Comparison of ENCODE assay signal across 15 mouse cellular contexts in the genomic region with DNA sequence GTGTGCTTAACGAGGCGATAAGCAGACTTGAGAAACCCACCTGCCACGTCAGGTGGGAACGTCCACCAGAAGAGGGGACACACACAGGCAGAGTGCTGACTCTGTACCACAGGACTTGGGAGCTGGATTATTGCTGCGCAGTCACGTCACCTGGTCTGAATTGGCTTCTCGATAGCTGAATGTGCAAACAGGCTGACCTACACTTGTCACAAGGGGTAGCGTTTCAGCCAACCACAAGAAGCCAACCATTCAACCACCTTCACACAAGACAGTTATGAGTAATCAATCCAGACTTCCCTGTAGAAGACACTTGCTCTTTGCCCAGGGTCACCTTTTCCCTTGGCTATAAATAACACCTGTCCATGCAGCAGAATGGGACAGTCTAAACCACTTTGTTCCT. TPM values are rescaled to one million over a fixed set of nuclear protein-coding genes. Genes with fewer than 3 reads are reported as not detected.
DNase-seq lines count a peak whose midpoint lies in the region; ATAC-seq lines count a peak whose summit lies in the region.
"Had no signal": no experiment of that assay in that cellular context is flagged by ENCODE, and none has a peak within 500 bp of the region (broad histone marks: within the 10 kb centered on the region; RNA-seq: fewer than 3 reads in every experiment).

No protein-coding gene starts in this region.

- ATAC-seq in megakaryocyte, adult 5-6 weeks (ENCODE audit: poor library complexity, severe bottlenecking) = no peak
- peak; percentile 19; the same call in 1 of the 2 replicates for ATAC-seq in kidney, embryonic 16.5 days (ENCODE audit: low FRiP score, low TSS enrichment)
- ATAC-seq: forebrain, embryonic 15.5 days had no signal

- H3K4me1 ChIP-seq in megakaryocyte, embryonic 14.5 days = no peaks in the 10 kb centered on the region
- H3K4me1 ChIP-seq in kidney, embryonic 16.5 days (ENCODE audit: insufficient read depth, low read length) = 0 out of 2 replicates have a peak, but pooled peaks cover 6% of the 10 kb centered on the region
- H3K4me1 ChIP-seq: embryonic facial prominence, embryonic 12.5 days; forebrain, embryonic 15.5 days; hindbrain, embryonic 10.5 days; limb, embryonic 13.5 days had no signal

- DNase-seq in gastrocnemius, adult 18-20 months (ENCODE audit: low spot score) = peak; percentile 41
- DNase-seq in gastrocnemius, postnatal 4 days (ENCODE audit: low spot score in 2 of 2) = no peak
- DNase-seq in urinary bladder, postnatal 36 days (ENCODE audit: low spot score in 2 of 2) = no peak
- DNase-seq in urinary bladder, adult 18-20 months (ENCODE audit: low spot score in 2 of 2) = no peak
- DNase-seq in testis, postnatal 14 days (ENCODE audit: low spot score) = no peak
- DNase-seq: cerebellum, adult 9-10 months; layer of hippocampus, adult 9-11 months; retina, postnatal 1 day had no signal

- H3K4me2 ChIP-seq in kidney, embryonic 16.5 days (replicated peaks; ENCODE audit: low read depth, low read length) = no peak overlapping the region
- H3K4me2 ChIP-seq: embryonic facial prominence, embryonic 12.5 days; forebrain, embryonic 15.5 days; limb, embryonic 13.5 days had no signal

- H3K27me3 ChIP-seq in megakaryocyte, embryonic 14.5 days (replicated peaks) = no peaks in the 10 kb centered on the region
- no peaks in the 10 kb centered on the region for H3K27me3 ChIP-seq in kidney, embryonic 16.5 days (ENCODE audit: insufficient read depth, low read length)
- H3K27me3 ChIP-seq: embryonic facial prominence, embryonic 12.5 days; forebrain, embryonic 15.5 days; limb, embryonic 13.5 days had no signal

- H3K36me3 ChIP-seq in megakaryocyte, embryonic 14.5 days (replicated peaks; ENCODE audit: low read length) = no peaks in the 10 kb centered on the region
- H3K36me3 ChIP-seq in kidney, embryonic 16.5 days (ENCODE audit: insufficient read depth, low read length) = no peaks in the 10 kb centered on the region
- H3K36me3 ChIP-seq: embryonic facial prominence, embryonic 12.5 days; forebrain, embryonic 15.5 days; hindbrain, embryonic 10.5 days; limb, embryonic 13.5 days had no signal

- WGBS in kidney, embryonic 16.5 days = 62% methylated on average over 8 of the region's 8 CpGs

- H3K9me3 ChIP-seq in megakaryocyte, embryonic 14.5 days = peaks cover 15% of the 10 kb centered on the region
- H3K9me3 ChIP-seq in kidney, embryonic 16.5 days (ENCODE audit: low read length) = no peaks in the 10 kb centered on the region
- H3K9me3 ChIP-seq: embryonic facial prominence, embryonic 12.5 days; forebrain, embryonic 15.5 days; hindbrain, embryonic 10.5 days; limb, embryonic 13.5 days had no signal

- H3K27ac ChIP-seq in kidney, embryonic 16.5 days (ENCODE audit: low read length) = no peak overlapping the region
- H3K27ac ChIP-seq: embryonic facial prominence, embryonic 12.5 days; forebrain, embryonic 15.5 days; hindbrain, embryonic 10.5 days; limb, embryonic 13.5 days had no signal

- no peak overlapping the region for H3K9ac ChIP-seq in kidney, embryonic 16.5 days (replicated peaks; ENCODE audit: low read length)
- H3K9ac ChIP-seq: embryonic facial prominence, embryonic 12.5 days; forebrain, embryonic 15.5 days; limb, embryonic 13.5 days had no signal

- H3K4me3 ChIP-seq in megakaryocyte, embryonic 14.5 days (replicated peaks) = peak overlapping the region; percentile 0
- no peak overlapping the region for H3K4me3 ChIP-seq in kidney, embryonic 16.5 days (ENCODE audit: low read length)
- H3K4me3 ChIP-seq: embryonic facial prominence, embryonic 12.5 days; forebrain, embryonic 15.5 days; hindbrain, embryonic 10.5 days; limb, embryonic 13.5 days had no signal

RNA-seq across cellular contexts. Expression of gene Ccdc141, which starts 56.6 kb away (rescaled TPM):
- total RNA-seq in gastrocnemius, adult 18-20 months (2021) = 1 to 10 TPM; 4.2 to 5.1 TPM
- 100 to 1,000 TPM; 101 to 119 TPM for total RNA-seq in gastrocnemius, postnatal 4 days (2021)
- 0.19 TPM in 1 of 2 replicates, not detected in the other for polyA plus RNA-seq in megakaryocyte, embryonic 14.5 days (2012; ENCODE audit: insufficient read depth, low replicate concordance)
- 0.07 TPM in 1 of 2 replicates, not detected in the other for total RNA-seq in megakaryocyte, adult 5-6 weeks (2015)
- 0.07 TPM in 1 of 2 replicates, not detected in the other for total RNA-seq in megakaryocyte, adult 5-6 weeks (2017)
- polyA plus RNA-seq in kidney, embryonic 16.5 days (2015; fragmentation: Nextera tagmentation; extraction: Ambion mirVana) = 10.6 and 11.8 TPM in 2 replicates

Comparison
In these comparisons a context has a peak if more than half of its experiments do, and no peak if none do; other contexts are left out.
1. RNA of gene Ccdc141, which starts 56.6 kb away (total RNA-seq): 101 to 119 TPM in gastrocnemius, postnatal 4 days; 4.2 to 5.1 TPM in gastrocnemius, adult 18-20 months and 0.07 TPM in megakaryocyte, adult 5-6 weeks; every median in the first group is over 10 times any median in the second.